Comparison of ENCODE assay signal across 25 mouse cellular contexts in the genomic region with DNA sequence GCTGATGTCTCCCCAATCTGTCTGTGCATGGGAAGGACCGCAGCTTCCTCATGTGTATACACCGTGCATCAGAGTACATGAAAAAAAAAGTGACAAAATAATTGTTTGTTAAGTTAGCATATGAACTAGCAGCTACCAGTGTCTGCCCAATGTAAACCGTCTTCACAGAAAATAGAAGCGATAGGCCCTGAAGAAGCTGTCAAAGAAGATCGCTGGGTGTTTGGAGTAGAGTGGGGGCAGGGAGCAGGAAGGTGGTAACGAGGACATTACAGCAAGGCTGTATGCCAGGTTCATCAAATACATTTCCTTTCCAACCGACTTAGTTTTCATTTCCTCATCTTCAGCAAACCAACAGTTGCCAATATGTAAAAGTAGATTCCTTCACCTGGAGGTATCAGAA. TPM values are rescaled to one million over a fixed set of nuclear protein-coding genes. Genes with fewer than 3 reads are reported as not detected.
DNase-seq lines count a peak whose midpoint lies in the region; ATAC-seq lines count a peak whose summit lies in the region.
"Had no signal": no experiment of that assay in that cellular context is flagged by ENCODE, and none has a peak within 500 bp of the region (broad histone marks: within the 10 kb centered on the region; RNA-seq: fewer than 3 reads in every experiment).

No protein-coding gene starts in this region.

- WGBS in hindbrain, embryonic 12.5 days: 88% methylated on average over 7 of the region's 7 CpGs

- no peaks in the 10 kb centered on the region for H3K36me3 ChIP-seq in hindbrain, embryonic 12.5 days
- H3K36me3 ChIP-seq: embryonic facial prominence, embryonic 15.5 days; hindbrain, embryonic 15.5 days; midbrain, embryonic 12.5 days; stomach, embryonic 15.5 days had no signal

- H3K9ac ChIP-seq in hindbrain, embryonic 12.5 days: no peak overlapping the region
- H3K9ac ChIP-seq: embryonic facial prominence, embryonic 15.5 days; hindbrain, embryonic 15.5 days; liver, embryonic 14.5 days; midbrain, embryonic 12.5 days; stomach, embryonic 15.5 days had no signal

- H3K4me2 ChIP-seq in hindbrain, embryonic 12.5 days (replicated peaks): no peak overlapping the region
- H3K4me2 ChIP-seq: embryonic facial prominence, embryonic 15.5 days; hindbrain, embryonic 15.5 days; midbrain, embryonic 12.5 days; stomach, embryonic 15.5 days had no signal

- H3K27me3 ChIP-seq in hindbrain, embryonic 12.5 days: no peaks in the 10 kb centered on the region
- H3K27me3 ChIP-seq: embryonic facial prominence, embryonic 15.5 days; hindbrain, embryonic 15.5 days; midbrain, embryonic 12.5 days; stomach, embryonic 15.5 days had no signal

- H3K4me1 ChIP-seq in hindbrain, embryonic 12.5 days: no peaks in the 10 kb centered on the region
- H3K4me1 ChIP-seq: embryonic facial prominence, embryonic 15.5 days; hindbrain, embryonic 15.5 days; midbrain, embryonic 12.5 days; stomach, embryonic 15.5 days had no signal

- H3K4me3 ChIP-seq in hindbrain, embryonic 12.5 days: no peak overlapping the region
- H3K4me3 ChIP-seq: embryonic facial prominence, embryonic 15.5 days; heart, adult 2 months; hindbrain, embryonic 15.5 days; midbrain, embryonic 12.5 days; myocyte; stomach, embryonic 15.5 days had no signal

- 0 out of 2 replicates have a peak, but pooled peaks have one; percentile 11 for ATAC-seq in megakaryocyte, adult 5-6 weeks (ENCODE audit: poor library complexity, severe bottlenecking)
- ATAC-seq in hindbrain, embryonic 12.5 days (ENCODE audit: low FRiP score): no peak

- no peak overlapping the region for H3K27ac ChIP-seq in hindbrain, embryonic 12.5 days
- H3K27ac ChIP-seq: embryonic facial prominence, embryonic 15.5 days; heart, adult 2 months; hindbrain, embryonic 15.5 days; liver, embryonic 14.5 days; midbrain, embryonic 12.5 days; stomach, embryonic 15.5 days had no signal

- DNase-seq in A20 (ENCODE audit: low read depth, low spot score): peak; percentile 59
- DNase-seq in CD4-positive, CD25-positive, alpha-beta regulatory T cell, adult 2 months (ENCODE audit: low read depth, low spot score): peak; percentile 73
- peak; percentile 64 to 66 for DNase-seq in thymus, postnatal 10 days (ENCODE audit: low spot score in 2 of 2)
- no peak for DNase-seq in frontal cortex, postnatal 10 days (ENCODE audit: low spot score in 2 of 2)
- no peak for DNase-seq in embryo, embryonic 11 days
- DNase-seq: adrenal gland, adult 2 months; cerebellum, adult 18-20 months; heart, adult 2 months; heart, postnatal 14 days; kidney, adult 8-10 months; kidney, postnatal 4 days; layer of hippocampus, postnatal 36 days; lung, postnatal 10 days; right cerebral cortex, postnatal 14 days had no signal

- H3K9me3 ChIP-seq in hindbrain, embryonic 12.5 days (replicated peaks): no peaks in the 10 kb centered on the region
- H3K9me3 ChIP-seq: embryonic facial prominence, embryonic 15.5 days; hindbrain, embryonic 15.5 days; midbrain, embryonic 12.5 days; stomach, embryonic 15.5 days had no signal

RNA-seq across cellular contexts. Expression of gene Sell, which starts 9.3 kb away (rescaled TPM):
- total RNA-seq in megakaryocyte, adult 5-6 weeks (2015): 838 and 904 TPM in 2 replicates
- 641 and 646 TPM in 2 replicates for total RNA-seq in megakaryocyte, adult 5-6 weeks (2017)
- polyA plus RNA-seq in hindbrain, embryonic 12.5 days (2016; fragmentation: Nextera tagmentation; extraction: Ambion mirVana): 0.30 TPM in 1 of 2 replicates, not detected in the other
- total RNA-seq: layer of hippocampus, postnatal 36 days had no signal
- polyA plus RNA-seq: forebrain, embryonic 11.5 days; limb, embryonic 11.5 days; midbrain, embryonic 12.5 days; myocyte had no signal

RNA-seq across cellular contexts. Expression of gene Sele, which starts 23.1 kb away (rescaled TPM):
- total RNA-seq in megakaryocyte, adult 5-6 weeks (2015): 0.07 and 0.18 TPM in 2 replicates
- total RNA-seq in megakaryocyte, adult 5-6 weeks (2017): 0.20 TPM in 1 of 2 replicates, not detected in the other
- not detected in 2 replicates for polyA plus RNA-seq in hindbrain, embryonic 12.5 days (2016; fragmentation: Nextera tagmentation; extraction: Ambion mirVana)
- total RNA-seq: layer of hippocampus, postnatal 36 days had no signal
- polyA plus RNA-seq: cortical plate, adult 2 months; forebrain, embryonic 11.5 days; hindbrain, embryonic 15.5 days; limb, embryonic 11.5 days; midbrain, embryonic 12.5 days; myocyte; stomach, embryonic 15.5 days had no signal

RNA-seq across cellular contexts. Expression of gene Selp, which starts 44.0 kb away (rescaled TPM):
- 1.4 and 2.0 TPM in 2 replicates for total RNA-seq in megakaryocyte, adult 5-6 weeks (2015)
- total RNA-seq in megakaryocyte, adult 5-6 weeks (2017): 1.3 and 2.0 TPM in 2 replicates
- polyA plus RNA-seq in hindbrain, embryonic 12.5 days (2016; fragmentation: Nextera tagmentation; extraction: Ambion mirVana): 0.12 TPM in 1 of 2 replicates, not detected in the other
- polyA plus RNA-seq: forebrain, embryonic 11.5 days; hindbrain, embryonic 15.5 days; midbrain, embryonic 12.5 days had no signal

Comparison
In these comparisons a context has a peak if more than half of its experiments do, and no peak if none do; other contexts are left out.
1. DNase-seq: peak in A20 (single experiment), CD4-positive, CD25-positive, alpha-beta regulatory T cell, adult 2 months (single experiment) and thymus, postnatal 10 days (2 of 2); none in frontal cortex, postnatal 10 days (0 of 2) and embryo, embryonic 11 days (single experiment).